Mouse (Mus musculus): ENCODE results near the gene Srsf10.

Gene Srsf10

DNA sequence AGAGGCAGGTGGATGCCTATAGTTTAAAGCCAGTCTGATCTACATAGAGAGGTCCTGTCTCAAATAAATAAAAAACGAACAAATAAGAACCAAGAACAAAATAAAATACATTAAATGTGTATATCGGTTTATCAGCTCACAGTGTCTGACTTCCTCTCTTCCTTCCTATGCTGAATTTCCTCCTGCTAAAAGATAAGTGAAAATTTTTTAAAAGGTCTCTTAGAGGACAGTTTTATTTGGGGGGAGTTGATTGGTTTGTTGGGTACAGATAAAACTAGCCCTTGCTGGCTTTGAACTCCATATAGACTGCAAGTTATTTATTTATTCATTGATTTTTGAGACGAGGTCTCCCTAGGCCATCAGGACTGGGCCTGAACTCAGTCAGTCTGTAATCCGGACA is 57.9 kb downstream of the Srsf10 start:
- DNase-seq (ENCODE audit: low spot score in 2 of 2): no peak

DNA sequence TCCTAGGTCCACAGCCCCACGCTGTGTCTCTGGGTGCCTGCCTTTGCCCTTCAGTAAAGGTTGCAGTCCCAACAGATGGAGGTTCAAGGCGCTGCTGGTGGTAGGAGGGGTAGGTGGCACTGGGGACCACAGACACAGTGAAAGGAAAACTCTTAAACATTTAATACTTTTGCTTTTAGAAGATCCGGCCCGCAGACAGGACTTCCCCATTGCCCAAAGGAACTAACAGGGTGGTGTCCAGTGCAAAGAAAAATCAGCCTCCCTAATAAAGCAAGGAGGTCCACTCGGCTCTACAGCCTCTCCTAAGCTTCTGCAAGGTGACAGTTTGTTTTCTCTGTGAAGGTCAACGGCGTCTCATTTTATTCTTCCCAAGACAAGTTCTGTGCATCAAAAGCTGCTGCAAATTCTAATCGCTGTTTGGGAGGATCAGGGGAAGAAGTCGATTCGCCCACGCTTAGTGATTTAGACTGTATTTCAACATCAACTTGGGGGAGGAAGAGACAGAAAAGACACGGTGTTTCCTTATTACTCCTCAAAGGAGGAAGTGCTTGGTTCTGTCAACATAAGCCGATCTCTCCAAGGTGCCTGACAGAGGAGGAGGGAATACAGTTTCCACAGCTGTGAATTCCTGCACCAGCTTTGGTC is 63.2 kb downstream of the Srsf10 start:
- no peak for DNase-seq (ENCODE audit: low spot score in 2 of 2)

DNA sequence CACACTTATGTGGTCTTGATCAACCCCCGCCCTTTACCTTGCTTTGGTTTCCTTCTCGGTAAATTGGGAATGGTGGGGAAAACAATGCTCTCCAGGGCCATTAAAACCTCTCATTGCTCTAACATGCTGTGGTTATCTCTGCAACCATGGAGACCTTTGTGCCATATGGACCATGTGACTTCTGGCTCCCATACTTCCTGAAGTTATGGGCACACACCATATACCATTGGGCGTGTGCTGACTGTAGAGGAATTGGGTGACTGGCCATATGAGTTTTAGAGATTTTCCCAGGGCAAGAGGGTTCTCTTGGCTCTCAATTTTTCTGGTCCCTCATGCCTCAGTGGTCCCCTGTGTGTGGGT is 63.7 kb downstream of the Srsf10 start:
- DNase-seq (ENCODE audit: low spot score in 2 of 2): no peak
